Mouse (Mus musculus) urinary bladder, postnatal 4 days (tissue): ENCODE results near the gene Pdpk1.

Experiments used
- DNase-seq, 2 experiments: peaks; one replicate each; pipeline ENCODE4 v3.0.0; 2021 to 2022; ENCODE audit warnings: low spot score in 2 of 2

The Pdpk1 gene

DNA sequence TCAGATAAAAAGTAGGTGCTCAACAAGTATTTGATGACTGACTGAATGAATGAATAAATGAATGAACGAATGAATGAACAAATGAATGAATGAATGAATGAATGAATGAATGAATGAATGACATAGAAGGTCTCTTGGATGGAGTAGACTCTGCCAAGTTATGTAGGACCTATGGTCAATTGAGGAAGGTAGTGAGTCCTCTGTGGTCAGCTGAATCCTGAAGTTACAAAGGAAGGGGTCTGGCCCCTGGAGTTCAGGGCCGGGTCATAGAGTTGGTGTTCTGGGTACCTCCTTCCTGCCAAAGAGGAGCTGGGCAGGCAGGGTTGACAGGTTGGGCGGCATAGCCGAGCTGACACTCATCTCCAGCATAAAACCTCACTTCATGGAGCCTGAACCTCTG lies 112.9 kb downstream of the Pdpk1 start, which contains the start of gene Prss27:
Gene Prss27 (plus strand): TSS at position 301 of the 400 bp plus-strand sequence.
- DNase-seq, result no peak

DNA sequence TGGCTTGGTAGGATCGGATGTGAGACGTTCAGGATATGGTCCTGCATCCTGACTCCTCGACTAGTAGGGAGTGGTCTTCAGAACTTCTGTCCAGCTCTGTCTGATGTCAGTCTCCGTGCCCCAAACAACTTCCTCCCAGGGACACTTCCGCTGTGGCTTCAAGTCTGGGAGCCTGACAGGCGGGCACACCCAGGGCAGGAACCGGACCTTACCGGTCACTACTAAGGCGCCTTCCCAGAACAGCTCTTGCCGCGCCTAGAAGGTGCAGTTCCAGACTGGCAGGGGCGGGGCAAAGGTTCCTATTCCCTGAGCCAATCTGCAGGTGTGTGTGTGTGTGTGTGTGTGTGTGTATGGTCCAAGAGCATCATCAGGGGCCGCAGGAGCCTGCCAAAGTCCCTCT lies 113.4 kb downstream of the Pdpk1 start:
- DNase-seq, result no peak

DNA sequence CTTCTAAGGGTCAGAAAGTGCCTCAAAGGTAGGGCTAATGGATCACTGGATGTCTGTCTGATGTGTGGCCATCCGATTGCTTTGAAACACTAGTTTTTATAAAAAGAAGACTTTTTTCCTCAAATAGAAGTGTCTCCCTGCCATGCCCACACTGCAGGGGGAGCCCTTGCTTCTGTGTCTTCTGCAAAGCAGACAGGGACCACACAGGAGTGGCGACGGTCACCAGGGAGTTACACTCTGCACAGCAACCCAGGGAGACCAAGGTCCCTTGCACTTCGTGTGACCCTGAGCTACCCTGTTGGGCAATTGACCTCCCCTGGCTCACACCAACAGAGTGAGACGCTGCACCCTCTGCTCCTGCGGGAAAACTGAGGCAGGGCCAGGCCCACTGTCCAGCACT lies 113.8 kb downstream of the Pdpk1 start:
- no peak for DNase-seq

DNA sequence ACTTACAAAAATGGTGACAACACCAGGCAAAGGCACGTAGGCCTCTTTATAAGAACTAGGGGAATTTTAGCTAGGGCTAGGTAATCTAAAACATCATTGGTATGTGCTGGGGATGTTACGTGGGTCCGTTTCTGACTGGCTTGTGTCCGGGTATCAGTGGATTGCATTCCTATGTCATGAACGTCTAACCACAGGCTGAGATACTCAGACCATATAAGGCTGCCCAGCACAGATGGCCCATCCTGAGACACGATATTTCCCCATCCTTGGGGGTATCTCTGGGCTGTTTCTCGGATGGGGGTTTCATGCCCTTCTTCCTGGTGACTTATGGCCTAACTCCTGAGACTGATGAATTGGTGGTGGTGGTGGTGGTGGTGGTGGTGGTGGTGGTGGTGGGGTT lies 115.6 kb downstream of the Pdpk1 start:
- no peak for DNase-seq

DNA sequence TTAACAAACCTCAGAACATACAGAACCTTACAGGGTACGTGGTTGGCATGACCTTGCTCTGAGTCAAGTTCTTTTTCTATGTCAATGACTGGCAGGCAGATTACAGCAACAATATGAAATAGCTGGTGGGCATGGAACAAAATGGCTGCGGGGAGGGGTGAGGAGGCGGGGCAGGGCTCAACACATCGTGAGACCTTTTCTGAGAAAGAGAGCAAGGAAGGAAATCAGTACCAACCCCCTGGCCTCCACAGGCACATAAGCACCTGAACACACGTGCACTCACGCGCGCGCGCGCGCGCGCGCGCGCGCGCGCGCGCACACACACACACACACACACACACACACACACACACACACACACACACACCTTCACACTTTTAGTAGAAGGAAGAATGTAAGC lies 120.2 kb downstream of the Pdpk1 start:
- no peak for DNase-seq

DNA sequence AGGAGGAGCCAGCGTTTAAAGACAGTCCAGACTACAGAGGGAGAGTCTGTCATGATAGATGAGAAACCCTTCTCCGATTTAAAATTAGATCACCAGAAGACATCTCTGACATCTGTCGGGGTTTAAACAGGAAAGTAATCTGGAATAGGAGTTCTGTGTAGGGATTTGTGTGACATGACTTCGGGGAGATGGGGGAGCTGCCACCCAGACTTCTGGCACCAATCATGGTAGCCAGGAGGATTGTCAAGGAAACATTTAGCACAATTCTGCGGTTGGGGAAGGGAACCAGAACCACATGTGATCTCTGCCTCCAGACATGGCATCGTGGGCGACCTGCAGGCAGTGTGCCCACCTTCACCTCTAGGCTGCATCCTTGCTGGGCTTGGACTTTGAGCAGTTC lies 121.2 kb downstream of the Pdpk1 start:
- DNase-seq, result no peak
